Mouse (Mus musculus) left cerebral cortex, adult 9 months (tissue): ENCODE measurements at regions not wholly inside any gene's neighbourhood (a gene's known extent, or its start where the extent isn't known, plus 50 kb on each side); places are given as distances from the start of the nearest gene placed in this dataset.
A peak's percentile ranks its signal among the peaks of the same experiment; 100 is the strongest.

ENCODE experiments used
- DNase-seq, 2 experiments: peaks; one replicate each; pipeline ENCODE4 v3.0.0; 2022; ENCODE audit warnings: low spot score in 2 of 2

DNA sequence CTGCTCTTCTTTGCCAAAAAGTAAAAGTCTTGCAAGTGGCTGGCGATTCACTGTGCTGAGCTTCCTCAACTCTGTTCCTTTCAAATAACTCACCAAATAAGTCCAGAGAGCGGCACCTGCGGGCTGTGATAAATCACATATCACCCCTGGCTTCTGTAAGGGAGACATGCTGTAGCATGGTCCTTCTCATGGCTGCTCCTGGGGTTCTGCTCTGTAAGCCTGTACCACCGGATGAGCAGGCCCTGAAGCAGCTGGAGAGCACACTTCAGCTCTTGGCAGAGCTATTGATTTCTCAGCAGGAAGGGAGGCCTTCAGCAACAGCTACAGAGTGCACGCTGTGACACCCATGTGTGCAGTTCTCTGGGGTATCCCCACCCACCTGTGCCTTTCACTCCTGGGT is 101.5 kb upstream of the Ufm1 start:
- DNase-seq = no peak

- DNase-seq = no peak
Measured at GRCm38 (mm10) chr3:53953801-53954200, 90.2 kb upstream of the Ufm1 start.

- DNase-seq = no peak
Measured at GRCm38 (mm10) chr3:53939684-53940189, 76.1 kb upstream of the Ufm1 start.

DNA sequence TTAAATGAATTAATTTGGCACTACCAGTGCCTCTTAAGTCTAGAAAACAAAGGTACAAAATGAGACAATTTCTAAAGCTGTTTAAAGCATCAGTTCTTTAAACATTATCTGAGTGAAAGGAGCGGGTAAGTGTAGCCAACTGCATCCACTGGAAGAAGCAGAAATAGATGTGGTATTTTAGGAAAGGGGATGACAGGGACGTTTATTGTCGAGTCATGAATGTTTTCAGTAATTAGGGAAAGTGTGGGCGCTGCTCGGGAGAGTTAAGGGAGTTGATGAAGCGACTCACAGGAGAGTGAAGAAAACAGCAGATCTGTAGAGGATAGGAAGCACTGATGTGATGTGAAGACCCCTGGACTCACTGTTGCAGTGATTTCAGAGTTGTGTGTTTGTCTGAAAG is 68.1 kb upstream of the Ufm1 start:
- DNase-seq = peak; percentile 10 to 29

GRCm38 (mm10) chr3:53919941-53920340 is 56.3 kb upstream of the Ufm1 start:
- peak in 1 of 2 experiments; percentile 17 for DNase-seq

DNA sequence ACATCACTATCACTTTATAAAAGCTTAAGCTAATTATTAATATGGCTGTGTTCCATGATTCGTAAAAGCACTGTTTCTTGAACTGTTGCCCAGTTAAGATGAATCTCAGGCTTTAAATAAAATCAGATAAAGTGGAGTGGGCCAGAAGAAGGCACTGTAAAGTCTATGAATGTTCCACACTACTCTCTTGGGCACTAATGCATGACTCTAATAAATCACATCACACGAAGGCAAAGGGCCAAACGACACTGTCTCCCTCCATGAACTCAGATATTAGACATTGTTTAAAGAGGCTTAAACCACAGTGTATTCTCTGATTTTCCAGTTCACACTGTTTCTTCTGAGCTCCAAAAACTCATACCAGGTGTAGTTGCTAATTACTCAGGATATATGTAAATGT is 55.9 kb upstream of the Ufm1 start:
- DNase-seq = no peak

DNA sequence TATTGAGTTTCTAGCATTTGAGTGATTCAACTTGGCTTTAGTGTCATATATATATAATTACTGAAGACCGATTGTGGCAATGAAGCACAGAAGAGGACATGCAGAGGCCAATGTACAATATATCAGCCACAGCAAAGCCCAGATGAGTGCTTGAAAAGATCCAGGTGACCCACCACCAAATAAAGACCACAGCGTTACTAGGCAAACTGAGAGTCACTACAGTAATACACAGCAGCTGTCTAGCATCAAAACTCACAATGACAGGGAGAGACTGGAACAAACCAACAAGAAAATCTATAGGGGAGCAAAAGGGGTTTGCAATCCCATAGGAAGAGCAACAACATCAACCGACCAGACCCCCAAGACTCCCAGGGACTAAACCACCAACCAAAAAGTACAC is 54.3 kb upstream of the Ufm1 start:
- DNase-seq = no peak

DNA sequence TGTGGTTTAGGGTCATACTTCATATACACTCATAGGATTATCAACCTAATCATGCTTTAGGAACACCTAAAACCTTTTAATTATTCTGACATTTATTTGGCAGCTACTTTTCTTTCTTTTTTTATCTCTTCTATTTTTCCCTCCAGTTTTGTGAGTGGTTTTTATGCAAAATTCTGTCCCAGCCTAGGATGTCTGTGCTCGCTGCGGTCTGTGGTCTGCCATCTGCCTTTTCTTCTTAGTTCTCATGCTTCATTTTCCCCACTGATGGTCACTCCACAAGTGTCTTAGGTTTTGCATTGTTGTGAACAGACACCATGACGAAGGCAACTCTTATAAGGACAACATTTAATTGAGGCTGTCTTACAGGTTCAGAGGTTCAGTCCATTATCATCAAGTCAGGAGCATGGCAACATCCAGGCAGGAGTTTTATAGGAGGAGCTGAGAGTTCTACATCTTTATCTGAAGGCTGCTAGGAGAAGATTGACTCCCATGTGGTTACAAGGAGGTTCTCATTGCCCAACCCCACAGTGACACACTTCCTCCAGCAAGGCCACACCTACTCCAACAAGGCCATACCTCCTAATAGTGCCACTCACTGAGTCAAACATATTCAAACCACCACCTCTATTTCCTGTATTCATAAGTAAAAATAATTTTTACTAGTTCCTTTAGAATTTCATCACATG is 50.5 kb upstream of the Ufm1 start:
- no peak for DNase-seq
